Mouse (Mus musculus) ES-E14 (cell line): Measurements from ENCODE around the gene Apon.

Source experiments
- HCFC1 ChIP-seq: IDR thresholded peaks from 2 replicates; pipeline ENCODE4 v1.6.1; 2012; ENCODE audit warnings: low read length, inconsistent platforms, borderline replicate concordance; ENCODE audit not compliant: insufficient read depth
- MAFK ChIP-seq: IDR thresholded peaks from 2 replicates; pipeline ENCODE4 v1.6.1; 2014; ENCODE audit warnings: mild to moderate bottlenecking, low read depth, low read length, inconsistent platforms; ENCODE audit not compliant: insufficient read depth
- ZC3H11A ChIP-seq: IDR thresholded peaks from 2 replicates; pipeline ENCODE4 v1.6.1; 2012; ENCODE audit warnings: low read depth, mild to moderate bottlenecking, inconsistent platforms, low read length, borderline replicate concordance
- ZNF384 ChIP-seq: IDR thresholded peaks from 2 replicates; pipeline ENCODE4 v1.6.1; 2012; ENCODE audit warnings: low read depth, low read length, inconsistent platforms

GRCm38 (mm10) chr10:128297221-128297620, 43.3 kb downstream of the Apon start:
- TF ChIP-seq MAFK (no peak), ZNF384 (no peak), ZC3H11A (no peak), HCFC1 (no peak)
